Mouse (Mus musculus): ENCODE measurements around the gene Mapkbp1.

Mapkbp1 gene

GRCm38 (mm10) chr2:120049632-120050274, 77.3 kb downstream of the Mapkbp1 start:
- peak; percentile 33 for DNase-seq (ENCODE audit: extremely low spot score, low spot score)

- no peak for DNase-seq (ENCODE audit: extremely low spot score, low spot score)
Observed at GRCm38 (mm10) chr2:120051405-120051804, 78.9 kb downstream of the Mapkbp1 start.

GRCm38 (mm10) chr2:120054771-120055552, 82.5 kb downstream of the Mapkbp1 start:
- no peak for DNase-seq (ENCODE audit: extremely low spot score, low spot score)

GRCm38 (mm10) chr2:120055923-120056322, 83.4 kb downstream of the Mapkbp1 start:
- no peak for DNase-seq (ENCODE audit: extremely low spot score, low spot score)

GRCm38 (mm10) chr2:120058818-120059217, 86.3 kb downstream of the Mapkbp1 start:
- DNase-seq (ENCODE audit: extremely low spot score, low spot score) = no peak

- no peak for DNase-seq (ENCODE audit: extremely low spot score, low spot score)
Observed at GRCm38 (mm10) chr2:120059466-120059865, 87.0 kb downstream of the Mapkbp1 start.

- no peak for DNase-seq (ENCODE audit: extremely low spot score, low spot score)
Observed at GRCm38 (mm10) chr2:120060190-120060589, 87.7 kb downstream of the Mapkbp1 start.

GRCm38 (mm10) chr2:120060651-120061050, 88.2 kb downstream of the Mapkbp1 start:
- DNase-seq (ENCODE audit: extremely low spot score, low spot score) = no peak

GRCm38 (mm10) chr2:120062248-120062647, 89.7 kb downstream of the Mapkbp1 start:
- no peak for DNase-seq (ENCODE audit: extremely low spot score, low spot score)

- no peak for DNase-seq (ENCODE audit: extremely low spot score, low spot score)
Observed at GRCm38 (mm10) chr2:120064639-120065038, 92.1 kb downstream of the Mapkbp1 start.

- no peak for DNase-seq (ENCODE audit: extremely low spot score, low spot score)
Observed at GRCm38 (mm10) chr2:120065243-120065642, 92.7 kb downstream of the Mapkbp1 start.

GRCm38 (mm10) chr2:120066224-120066623, 93.7 kb downstream of the Mapkbp1 start:
- no peak for DNase-seq (ENCODE audit: extremely low spot score, low spot score)

- peak; percentile 45 for DNase-seq (ENCODE audit: extremely low spot score, low spot score)
Observed at GRCm38 (mm10) chr2:120068555-120069465, 96.3 kb downstream of the Mapkbp1 start.

GRCm38 (mm10) chr2:120069466-120069990, 97.0 kb downstream of the Mapkbp1 start:
- DNase-seq (ENCODE audit: extremely low spot score, low spot score) = no peak

GRCm38 (mm10) chr2:120074096-120074495, 101.6 kb downstream of the Mapkbp1 start:
- no peak for DNase-seq (ENCODE audit: extremely low spot score, low spot score)

- peak; percentile 61 for DNase-seq (ENCODE audit: extremely low spot score, low spot score)
Observed at GRCm38 (mm10) chr2:120076076-120076705, 103.7 kb downstream of the Mapkbp1 start.

Data from neural tube, embryonic 10.5 days (tissue).